Mouse (Mus musculus): ENCODE measurements around the gene Fcho1. TPM values are rescaled to one million over a fixed set of nuclear protein-coding genes. Genes with fewer than 3 reads are reported as not detected.

The Fcho1 gene
- total RNA-seq, 2 experiments from 2014 or later: 103 to 114 TPM

GRCm38 (mm10) chr8:71659751-71660150, 65.8 kb downstream of the Fcho1 start:
- no peak for DNase-seq

GRCm38 (mm10) chr8:71658515-71659049, 66.9 kb downstream of the Fcho1 start:
- DNase-seq: no peak

Other genes with a start within 250 kb of the Fcho1 start
- gene Ano8, start 239.8 kb downstream of the Fcho1 start, total RNA-seq (2021): 10 to 100 TPM; 54.3 to 55.1 TPM
- gene Gtpbp3, start 237.6 kb downstream of the Fcho1 start, total RNA-seq (2021): 10 to 100 TPM; 31.7 to 33.3 TPM
- gene Plvap, start 214.0 kb downstream of the Fcho1 start, total RNA-seq (2021): 1 to 10 TPM; 6.3 to 6.7 TPM
- not detected for gene Ccdc194, start 200.0 kb downstream of the Fcho1 start, total RNA-seq (2021)
- gene Bst2, start 188.3 kb downstream of the Fcho1 start, total RNA-seq (2021): 1 to 10 TPM; 3.0 to 5.8 TPM
- 10 to 100 TPM; 30.1 to 34.7 TPM for gene Mvb12a, start 182.8 kb downstream of the Fcho1 start, total RNA-seq (2021)
- not detected for gene Tmem221, start 166.8 kb downstream of the Fcho1 start, total RNA-seq (2021)
- gene Nxnl1, start 159.1 kb downstream of the Fcho1 start, total RNA-seq (2021): not detected
- 100 to 1,000 TPM; 109 to 123 TPM for gene Slc27a1, start 156.8 kb downstream of the Fcho1 start, total RNA-seq (2021)
- 10 to 100 TPM; 31.0 to 35.8 TPM for gene Pgls, start 133.5 kb downstream of the Fcho1 start, total RNA-seq (2021)
- gene Fam129c, start 128.1 kb downstream of the Fcho1 start, total RNA-seq (2021): 1 to 10 TPM; 3.7 to 4.5 TPM
- 10 to 100 TPM; 52.3 to 55.6 TPM for gene Colgalt1, start 114.7 kb downstream of the Fcho1 start, total RNA-seq (2021)
- gene Unc13a, start 54.0 kb downstream of the Fcho1 start, total RNA-seq (2021): 100 to 1,000 TPM; 268 to 288 TPM
- gene Jak3, start 49.4 kb downstream of the Fcho1 start, total RNA-seq (2021): 1 to 10 TPM; 5.2 TPM
- 1 to 10 TPM in 1 of 2 experiments, not detected in 1; 3.6 TPM for gene Insl3, start 36.5 kb downstream of the Fcho1 start, total RNA-seq (2021)
- gene B3gnt3, start 23.9 kb downstream of the Fcho1 start, total RNA-seq (2021): under 1 TPM; 0.40 to 0.91 TPM
- gene Zfp709, start 156.3 kb upstream of the Fcho1 start, total RNA-seq (2021): 10 to 100 TPM; 10.4 to 13.1 TPM
- 10 to 100 TPM; 15.7 to 17.0 TPM for gene Zfp882, start 182.9 kb upstream of the Fcho1 start, total RNA-seq (2021)
- gene Zfp617, start 182.9 kb upstream of the Fcho1 start, total RNA-seq (2021): 10 to 100 TPM; 27.4 to 28.8 TPM
- gene Zfp961, start 225.3 kb upstream of the Fcho1 start, total RNA-seq (2021): 10 to 100 TPM; 18.3 to 21.7 TPM

Data from layer of hippocampus, postnatal 36 days (tissue).